Mouse (Mus musculus): ENCODE measurements around the gene Sos1.
"Not testable (repeated sequence)": the region's sequence is repeated elsewhere in the genome, so short reads cannot be mapped to it uniquely, and the experiment has no call there.

Gene Sos1

GRCm38 (mm10) chr17:80493891-80494290 is 13.6 kb upstream of the Sos1 start:
- ATAC-seq (ENCODE audit: low TSS enrichment): no peak

- no peak for ATAC-seq (ENCODE audit: low TSS enrichment)
Observed at GRCm38 (mm10) chr17:80492811-80493210, 12.6 kb upstream of the Sos1 start.

GRCm38 (mm10) chr17:80492274-80492673 is 12.0 kb upstream of the Sos1 start:
- no peak for ATAC-seq (ENCODE audit: low TSS enrichment)

GRCm38 (mm10) chr17:80490166-80490565 is 9.9 kb upstream of the Sos1 start:
- ATAC-seq (ENCODE audit: low TSS enrichment): no peak

GRCm38 (mm10) chr17:80488918-80489317 is 8.7 kb upstream of the Sos1 start:
- no peak for ATAC-seq (ENCODE audit: low TSS enrichment)

- ATAC-seq (ENCODE audit: low TSS enrichment): no peak
Observed at GRCm38 (mm10) chr17:80485160-80485559, 4.9 kb upstream of the Sos1 start.

- ATAC-seq (ENCODE audit: low TSS enrichment): no peak
Observed at GRCm38 (mm10) chr17:80480855-80481224, 587 bp upstream of the Sos1 start.

GRCm38 (mm10) chr17:80479295-80480030 is 790 bp downstream of the Sos1 start:
- peak; percentile 31 for ATAC-seq (ENCODE audit: low TSS enrichment)

GRCm38 (mm10) chr17:80477679-80478078 is 2.6 kb downstream of the Sos1 start:
- ATAC-seq (ENCODE audit: low TSS enrichment): no peak

- ATAC-seq (ENCODE audit: low TSS enrichment): no peak
Observed at GRCm38 (mm10) chr17:80476496-80476895, 3.8 kb downstream of the Sos1 start.

- peak; percentile 67 for ATAC-seq (ENCODE audit: low TSS enrichment)
Observed at GRCm38 (mm10) chr17:80471056-80471802, 9.0 kb downstream of the Sos1 start.

GRCm38 (mm10) chr17:80468417-80468894 is 11.8 kb downstream of the Sos1 start:
- ATAC-seq (ENCODE audit: low TSS enrichment): not testable (repeated sequence)

- no peak for ATAC-seq (ENCODE audit: low TSS enrichment)
Observed at GRCm38 (mm10) chr17:80460258-80460657, 20.0 kb downstream of the Sos1 start.

GRCm38 (mm10) chr17:80455648-80456047 is 24.6 kb downstream of the Sos1 start:
- peak; percentile 65; the same call in 1 of the 2 replicates for ATAC-seq (ENCODE audit: low TSS enrichment)

GRCm38 (mm10) chr17:80450426-80451030 is 29.7 kb downstream of the Sos1 start:
- no peak for ATAC-seq (ENCODE audit: low TSS enrichment)

GRCm38 (mm10) chr17:80446470-80446869 is 33.8 kb downstream of the Sos1 start:
- ATAC-seq (ENCODE audit: low TSS enrichment): no peak

GRCm38 (mm10) chr17:80445433-80445832 is 34.8 kb downstream of the Sos1 start:
- ATAC-seq (ENCODE audit: low TSS enrichment): no peak

- ATAC-seq (ENCODE audit: low TSS enrichment): peak; percentile 72; the same call in 1 of the 2 replicates
Observed at GRCm38 (mm10) chr17:80435680-80436079, 44.6 kb downstream of the Sos1 start.

- ATAC-seq (ENCODE audit: low TSS enrichment): peak; percentile 50; the same call in 1 of the 2 replicates
Observed at GRCm38 (mm10) chr17:80434430-80434829, 45.8 kb downstream of the Sos1 start.

- ATAC-seq (ENCODE audit: low TSS enrichment): no peak
Observed at GRCm38 (mm10) chr17:80431997-80432396, 48.3 kb downstream of the Sos1 start.

- no peak for ATAC-seq (ENCODE audit: low TSS enrichment)
Observed at GRCm38 (mm10) chr17:80427966-80428365, 52.3 kb downstream of the Sos1 start.

- peak; percentile 83 for ATAC-seq (ENCODE audit: low TSS enrichment)
Observed at GRCm38 (mm10) chr17:80426901-80427300, 53.4 kb downstream of the Sos1 start.

GRCm38 (mm10) chr17:80426171-80426570 is 54.1 kb downstream of the Sos1 start:
- ATAC-seq (ENCODE audit: low TSS enrichment): peak; percentile 50

All from frontal cortex, adult (tissue).